Mouse (Mus musculus) thymus, postnatal 10 days (tissue): Measurements from ENCODE around the gene Vmn1r15.

Experiments
- DNase-seq, 2 experiments: peaks; one replicate each; pipeline ENCODE4 v3.0.0; 2021; ENCODE audit warnings: low spot score in 2 of 2

Vmn1r15 gene

GRCm38 (mm10) chr6:57257652-57258051 lies at the start of gene Vmn1r15:
TSS of gene Vmn1r15 (plus strand) at chr6:57257952.
- DNase-seq = no peak

- no peak for DNase-seq
Measured at GRCm38 (mm10) chr6:57231386-57231785, 26.4 kb upstream of the Vmn1r15 start, which contains the start of gene Vmn1r14. TSS of gene Vmn1r14 (plus strand) at chr6:57231686.

GRCm38 (mm10) chr6:57260990-57261389 lies 3.2 kb downstream of the Vmn1r15 start:
- no peak for DNase-seq

- DNase-seq = no peak
Measured at GRCm38 (mm10) chr6:57271881-57272280, 14.1 kb downstream of the Vmn1r15 start.

GRCm38 (mm10) chr6:57272517-57272916 lies 14.8 kb downstream of the Vmn1r15 start:
- no peak for DNase-seq

GRCm38 (mm10) chr6:57278952-57279351 lies 21.2 kb downstream of the Vmn1r15 start:
- DNase-seq = no peak
